Mouse (Mus musculus) CH12.LX (cell line): ENCODE measurements around the gene Arrb1. TPM values are rescaled to one million over a fixed set of nuclear protein-coding genes. Genes with fewer than 3 reads are reported as not detected.

Source experiments
- DNase-seq: peaks from one replicate; pipeline ENCODE4 v3.0.0-alpha.2; 2013; ENCODE audit errors: extremely low read depth
- H3K27ac ChIP-seq: 2 replicates; pipeline ENCODE4 v1.5.1; 2012; ENCODE audit warnings: low read depth, mild to moderate bottlenecking, control low read depth, moderate library complexity; ENCODE audit not compliant: insufficient read depth
- H3K27me3 ChIP-seq: replicated peaks from 2 replicates; pipeline ENCODE3; 2012; ENCODE audit warnings: inconsistent platforms
- H3K36me3 ChIP-seq, 2 experiments: replicated peaks in 1 of 2; 2 replicates each; pipeline versions ENCODE3 to v1.6.1; 2012; ENCODE audit warnings: inconsistent platforms in 1 of 2, low read length in 1 of 2, mild to moderate bottlenecking in 1 of 2, mixed read lengths in 1 of 2, moderate library complexity in 1 of 2; ENCODE audit not compliant: control insufficient read depth in 1 of 2, insufficient read depth in 1 of 2
- H3K4me1 ChIP-seq, 2 experiments: 2 replicates each; pipeline ENCODE4 v1.6.1; 2012; ENCODE audit warnings: inconsistent platforms in 1 of 2, moderate library complexity in 1 of 2; ENCODE audit not compliant: insufficient read depth in 2 of 2, control insufficient read depth in 1 of 2
- H3K4me2 ChIP-seq: 2 replicates; pipeline ENCODE4 v1.6.1; 2012; ENCODE audit warnings: low read depth, mild to moderate bottlenecking, control low read depth; ENCODE audit not compliant: poor library complexity, insufficient read depth, severe bottlenecking
- H3K4me3 ChIP-seq, 3 experiments: fragments of 150-350 bp in 1 of 3; sonication (generic) in 1 of 3; replicated peaks in 1 of 3; 2 replicates each; pipeline versions ENCODE3 to v1.5.1; 2011 to 2012; ENCODE audit warnings: low read depth in 2 of 3, low read length in 2 of 3, mild to moderate bottlenecking in 2 of 3, moderate library complexity in 2 of 3, control low read depth in 1 of 3, improper control_type of control experiment in 1 of 3, inconsistent platforms in 1 of 3, mixed read lengths in 1 of 3; ENCODE audit not compliant: poor library complexity in 1 of 3
- H3K79me2 ChIP-seq: replicated peaks from 2 replicates; pipeline ENCODE4 v1.6.1; 2012; ENCODE audit warnings: mild to moderate bottlenecking, moderate library complexity; ENCODE audit not compliant: control insufficient read depth, poor library complexity, insufficient read depth, severe bottlenecking; ENCODE audit errors: extremely low read depth
- H3K9ac ChIP-seq: 2 replicates; pipeline ENCODE4 v1.6.1; 2012; ENCODE audit warnings: low read depth, mild to moderate bottlenecking, control low read depth, moderate library complexity; ENCODE audit not compliant: insufficient read depth
- H3K9me3 ChIP-seq: replicated peaks from 2 replicates; pipeline ENCODE3; 2012; ENCODE audit warnings: low read length, inconsistent platforms, mixed read lengths
- BHLHE40 ChIP-seq: IDR thresholded peaks from 2 replicates; pipeline ENCODE4 v1.6.1; 2011; ENCODE audit warnings: mild to moderate bottlenecking, low read depth, low read length, improper control_type of control experiment
- CHD2 ChIP-seq: IDR thresholded peaks from 2 replicates; pipeline ENCODE4 v1.6.1; 2011; ENCODE audit warnings: low read length, improper control_type of control experiment
- ETS1 ChIP-seq: conservative IDR thresholded peaks from 2 replicates; pipeline ENCODE4 v1.6.1; 2012; ENCODE audit warnings: low read depth, mild to moderate bottlenecking, inconsistent platforms, low read length, improper control_type of control experiment, moderate library complexity
- JUND ChIP-seq: conservative IDR thresholded peaks from 2 replicates; pipeline ENCODE4 v1.6.1; 2011; ENCODE audit warnings: low read depth, low read length, improper control_type of control experiment
- KAT2A ChIP-seq: IDR thresholded peaks from 2 replicates; pipeline ENCODE4 v1.6.1; 2012; ENCODE audit warnings: low read length, improper control_type of control experiment, inconsistent platforms; ENCODE audit not compliant: insufficient replicate concordance
- MAFK ChIP-seq: IDR thresholded peaks from 2 replicates; pipeline ENCODE4 v1.6.1; 2011; ENCODE audit warnings: low read length, improper control_type of control experiment; ENCODE audit not compliant: insufficient replicate concordance
- MAZ ChIP-seq: IDR thresholded peaks from 2 replicates; pipeline ENCODE4 v1.6.1; 2012; ENCODE audit warnings: low read depth, mild to moderate bottlenecking, inconsistent platforms, low read length, improper control_type of control experiment, moderate library complexity
- MEF2A ChIP-seq: IDR thresholded peaks from 2 replicates; pipeline ENCODE4 v1.6.1; 2014; ENCODE audit warnings: low read depth, mild to moderate bottlenecking, inconsistent platforms, low read length, improper control_type of control experiment, borderline replicate concordance
- MXI1 ChIP-seq: IDR thresholded peaks from 2 replicates; pipeline ENCODE4 v1.6.1; 2011; ENCODE audit warnings: mild to moderate bottlenecking, low read depth, low read length, improper control_type of control experiment
- NRF1 ChIP-seq: IDR thresholded peaks from 2 replicates; pipeline ENCODE4 v1.6.1; 2014; ENCODE audit warnings: low read depth, mild to moderate bottlenecking, inconsistent platforms, low read length, improper control_type of control experiment, moderate library complexity
- POLR2A ChIP-seq: IDR thresholded peaks from 2 replicates; pipeline ENCODE4 v1.6.1; 2011; ENCODE audit warnings: low read depth, mild to moderate bottlenecking, improper control_type of control experiment, low read length
- RAD21 ChIP-seq: IDR thresholded peaks from 2 replicates; pipeline ENCODE4 v1.6.1; 2011; ENCODE audit warnings: low read depth, mild to moderate bottlenecking, low read length, improper control_type of control experiment, moderate library complexity
- SIN3A ChIP-seq: IDR thresholded peaks from 2 replicates; pipeline ENCODE4 v1.6.1; 2012; ENCODE audit warnings: low read length, improper control_type of control experiment, inconsistent platforms
- UBTF ChIP-seq: IDR thresholded peaks from 2 replicates; pipeline ENCODE4 v1.6.1; 2012; ENCODE audit warnings: low read depth, mild to moderate bottlenecking, inconsistent platforms, low read length, improper control_type of control experiment, moderate library complexity
- USF1 ChIP-seq: IDR thresholded peaks from 2 replicates; pipeline ENCODE4 v1.6.1; 2014; ENCODE audit warnings: low read depth, mild to moderate bottlenecking, inconsistent platforms, low read length, improper control_type of control experiment
- USF2 ChIP-seq: conservative IDR thresholded peaks from 2 replicates; pipeline ENCODE4 v1.6.1; 2011; ENCODE audit warnings: low read depth, low read length, improper control_type of control experiment
- ZMIZ1 ChIP-seq: IDR thresholded peaks from 2 replicates; pipeline ENCODE4 v1.6.1; 2012; ENCODE audit warnings: low read depth, mild to moderate bottlenecking, inconsistent platforms, low read length, improper control_type of control experiment
- ZNF384 ChIP-seq: IDR thresholded peaks from 2 replicates; pipeline ENCODE4 v1.6.1; 2012; ENCODE audit warnings: low read depth, low read length, improper control_type of control experiment, inconsistent platforms
- dilution Hi-C: fragments of 300-500 bp; cut with MboI; formaldehyde crosslinking; loops from 2 replicates; pipeline ENCODE4 v1.14.3; 2020; ENCODE audit warnings: low sequenced_read_pairs; ENCODE audit not compliant: extremely low pct_unique_long_range_greater_than_20kb, extremely low pct_ligation_motif_present
- in situ Hi-C: fragments of 300-500 bp; cut with MboI; formaldehyde crosslinking; loops from 3 replicates; pipeline ENCODE4 v1.14.3; 2019; ENCODE audit warnings: low sequenced_read_pairs, low pct_ligation_motif_present, low pct_unique_long_range_greater_than_20kb, mixed read lengths
- polyA plus RNA-seq: library from polyadenylated mRNA; unstranded; fragments of >175 nt; gene quantifications from 2 replicates; pipeline ENCODE4 v1.2.1, GENCODE M21; 2012; ENCODE audit warnings: low read depth; ENCODE audit not compliant: insufficient read length
- total RNA-seq, 2 experiments: library from RNA; depleted of rRNA; stranded (reverse); fragments of 300-350 nt in 1 of 2; fragments of >200 nt in 1 of 2; gene quantifications; 2 replicates each; pipeline ENCODE4 v1.2.3; 2012 to 2014

Arrb1 gene
- total and polyA plus RNA-seq, 3 experiments, result 3.3 to 5.2 (median 4.2) TPM

GRCm38 (mm10) chr7:99644701-99645100, 109.4 kb downstream of the Arrb1 start:
- Histone ChIP-seq H3K9me3 (no peaks in the 10 kb centered on the region), H3K4me2 (no peak overlapping the region), H3K79me2 (no peaks in the 10 kb centered on the region), H3K4me1 (no peaks in the 10 kb centered on the region), H3K9ac (no peak overlapping the region), H3K27me3 (peaks cover 73% of the 10 kb centered on the region), H3K36me3 (no peaks in the 10 kb centered on the region), H3K27ac (no peak overlapping the region), H3K4me3 (no peak overlapping the region)
- TF ChIP-seq NRF1, result no peak
- TF ChIP-seq RAD21, result no peak
- TF ChIP-seq MAZ, result no peak
- TF ChIP-seq JUND, result no peak
- TF ChIP-seq UBTF, result no peak
- TF ChIP-seq USF2, result no peak
- in situ Hi-C loops, result no loop called here
- no peak for DNase-seq
- dilution Hi-C loops, result no loop called here

- Histone ChIP-seq H3K27me3 (peaks cover 59% of the 10 kb centered on the region), H3K4me1 (no peaks in the 10 kb centered on the region), H3K27ac (no peak overlapping the region), H3K79me2 (no peaks in the 10 kb centered on the region), H3K9ac (no peak overlapping the region), H3K4me2 (no peak overlapping the region), H3K9me3 (peaks cover 8% of the 10 kb centered on the region), H3K4me3 (no peak overlapping the region), H3K36me3 (no peaks in the 10 kb centered on the region)
- TF ChIP-seq POLR2A (no peak), KAT2A (no peak), MEF2A (no peak), ZNF384 (no peak), UBTF (no peak), RAD21 (no peak), ZMIZ1 (no peak), USF2 (no peak)
- in situ Hi-C loops, result no loop called here
- dilution Hi-C loops, result no loop called here
- DNase-seq, result no peak
These were observed 113.4 kb downstream of the Arrb1 start for GRCm38 (mm10) chr7:99648623-99649022.

GRCm38 (mm10) chr7:99649585-99649984, 114.3 kb downstream of the Arrb1 start:
- H3K79me2 ChIP-seq, result no peaks in the 10 kb centered on the region
- dilution Hi-C loops, result no loop called here

More at GRCm38 (mm10) chr7:99649585-99649984, 114.3 kb downstream of the Arrb1 start:
- Histone ChIP-seq H3K27ac (no peak overlapping the region), H3K4me1 (no peaks in the 10 kb centered on the region), H3K36me3 (no peaks in the 10 kb centered on the region), H3K9me3 (peaks cover 8% of the 10 kb centered on the region), H3K9ac (no peak overlapping the region), H3K4me3 (no peak overlapping the region), H3K27me3 (peaks cover 52% of the 10 kb centered on the region), H3K4me2 (no peak overlapping the region)
- TF ChIP-seq KAT2A (no peak), USF1 (no peak), MAFK (no peak), SIN3A (no peak), JUND (no peak), MXI1 (no peak), USF2 (no peak), ZNF384 (no peak), NRF1 (no peak), BHLHE40 (no peak), ETS1 (no peak), CHD2 (no peak)
- in situ Hi-C loops, result no loop called here
- DNase-seq, result no peak
